Mouse (Mus musculus) hindlimb bud, embryonic 11.5 days (tissue): ENCODE results near the gene Olfr688.

Source experiments
- DNase-seq: peaks from one replicate; pipeline ENCODE4 v3.0.0-alpha.2; 2012; ENCODE audit warnings: low read depth, low spot score; ENCODE audit errors: extremely low spot score

Gene Olfr688

DNA sequence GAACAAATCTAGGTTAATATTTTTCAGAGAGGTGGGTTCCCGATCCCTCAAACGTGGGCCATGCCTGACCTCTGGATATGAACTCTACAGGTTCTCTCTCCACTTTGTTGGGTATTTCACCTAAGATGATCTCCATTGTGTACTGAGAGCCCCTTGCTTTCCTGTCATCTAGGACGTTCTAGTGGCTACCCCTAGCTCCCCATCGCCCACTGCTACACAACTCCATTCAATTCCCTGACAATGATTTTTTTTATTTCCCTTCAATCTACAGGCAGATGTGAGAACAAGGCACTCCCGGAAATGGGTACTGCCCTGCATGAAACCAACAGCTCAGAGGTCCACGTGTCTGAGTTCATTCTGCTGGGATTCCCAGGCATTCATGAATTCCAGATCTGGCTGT, at the start of gene Olfr688:
Olfr688 (plus strand) TSS at position 301 of the 400 bp plus-strand sequence.
- no peak for DNase-seq

DNA sequence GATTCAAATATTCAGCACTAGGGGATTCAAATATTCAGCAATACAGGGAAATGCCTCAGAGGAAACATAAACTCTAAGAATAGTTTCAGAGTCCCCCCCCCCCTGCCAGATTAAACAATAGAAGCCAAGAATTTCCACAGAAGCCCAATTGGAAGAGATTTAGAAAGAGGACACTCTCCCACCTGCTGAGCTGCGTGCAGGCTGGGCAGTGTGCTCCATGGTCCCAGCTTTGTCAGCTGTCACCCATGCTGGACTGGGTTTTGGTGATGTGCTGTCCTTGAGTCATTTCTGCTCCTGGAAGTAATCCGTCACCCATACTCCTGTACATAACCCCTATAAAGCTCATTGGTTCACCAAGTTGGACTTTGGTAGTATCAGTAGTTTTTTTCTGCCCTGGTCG, 40.2 kb upstream of the Olfr688 start:
- no peak for DNase-seq

DNA sequence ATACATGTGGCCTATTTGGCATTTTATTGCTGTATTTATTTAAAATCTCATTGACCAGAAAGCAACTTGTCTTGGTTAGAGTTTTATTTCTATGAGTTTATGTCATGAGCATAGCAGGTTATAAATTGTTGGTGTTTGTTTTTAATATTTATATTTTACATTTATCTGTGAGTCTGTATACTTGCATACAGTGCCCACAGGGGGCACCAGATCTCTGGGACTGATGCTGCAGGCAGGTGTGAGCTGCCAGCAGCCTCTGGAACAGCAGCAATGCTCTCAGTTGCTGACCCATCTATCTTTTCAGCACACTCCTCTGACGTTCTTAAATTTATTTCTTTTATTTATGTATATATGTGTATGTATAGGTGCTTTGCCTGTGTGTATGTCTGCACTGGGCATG, 39.7 kb upstream of the Olfr688 start:
- no peak for DNase-seq

DNA sequence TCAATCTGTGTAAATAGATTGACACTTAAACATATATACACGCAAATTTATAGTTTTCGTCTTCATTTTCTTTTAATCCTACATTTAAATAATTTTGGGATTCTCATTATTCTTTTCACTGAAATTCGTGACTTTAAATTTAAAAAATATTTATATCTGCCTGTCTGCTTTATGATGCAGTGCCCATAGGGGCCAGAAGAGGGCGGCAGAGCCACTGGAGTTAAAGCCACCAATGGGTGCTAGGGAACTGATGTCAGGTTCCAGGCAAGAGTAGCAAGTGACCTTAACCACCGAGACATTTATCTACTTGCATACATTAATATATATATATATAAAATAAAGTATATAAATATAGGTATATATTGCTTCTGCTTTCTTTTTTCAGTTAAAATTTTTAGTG, 31.2 kb upstream of the Olfr688 start:
- DNase-seq: no peak

DNA sequence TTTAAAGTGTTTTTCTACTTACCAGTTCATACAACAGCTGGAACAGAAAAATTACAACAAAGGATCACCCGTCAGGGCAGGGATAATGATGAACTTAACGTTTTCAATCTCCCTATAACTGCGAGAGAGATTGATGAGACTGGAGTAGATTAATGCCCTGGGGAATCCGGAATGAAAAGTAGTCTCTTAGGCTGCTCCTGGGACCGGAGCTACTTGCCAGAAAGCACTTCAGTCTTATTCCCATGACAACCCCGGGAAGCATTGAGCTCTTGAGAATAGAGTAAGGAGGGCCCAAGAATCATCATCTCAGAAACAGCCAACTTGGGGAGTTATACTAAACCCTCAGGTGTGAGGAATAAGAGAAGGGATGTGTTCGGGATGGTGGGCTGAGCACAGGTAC, 15.5 kb upstream of the Olfr688 start:
- no peak for DNase-seq

DNA sequence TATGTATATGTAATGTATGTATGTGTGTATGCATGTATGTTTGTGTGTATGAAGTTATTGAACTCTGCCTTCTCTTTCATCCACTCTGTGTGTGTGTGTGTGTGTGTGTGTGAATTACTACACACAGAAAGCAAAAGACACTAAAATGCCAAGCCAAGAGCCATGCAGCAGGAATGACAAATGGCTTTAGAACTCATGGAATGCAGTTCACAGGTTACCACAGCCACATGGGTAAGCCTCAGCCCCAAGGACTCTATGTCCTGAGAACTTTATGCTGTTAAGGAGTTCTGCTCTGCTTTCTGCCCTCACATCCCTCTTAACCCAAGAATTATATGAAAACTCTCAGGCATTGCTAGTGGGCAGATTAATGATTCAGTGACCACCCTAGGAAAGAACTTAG, 2.2 kb downstream of the Olfr688 start:
- DNase-seq: no peak

DNA sequence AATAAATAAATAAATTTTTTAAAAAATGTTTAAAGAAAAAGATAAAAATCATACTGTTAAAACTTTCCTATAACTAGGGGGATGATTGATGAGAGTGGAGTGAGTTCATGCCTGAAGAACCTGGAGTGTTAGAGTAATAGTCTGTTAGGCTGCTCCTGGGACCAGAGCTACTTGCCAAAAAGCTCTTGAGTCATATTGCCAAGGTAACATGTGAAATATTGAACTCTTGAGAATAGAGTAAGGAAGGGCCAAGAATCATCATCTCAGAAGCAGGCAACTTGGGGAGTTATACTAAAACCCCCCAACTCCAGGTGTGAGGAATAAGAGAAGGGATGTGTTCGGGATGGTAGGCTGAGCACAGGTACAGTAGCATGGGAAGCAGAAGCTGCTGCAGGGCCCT, 23.0 kb downstream of the Olfr688 start, which contains the start of gene Olfr689:
Olfr689 (plus strand) TSS at position 301 of the 400 bp plus-strand sequence.
- no peak for DNase-seq

DNA sequence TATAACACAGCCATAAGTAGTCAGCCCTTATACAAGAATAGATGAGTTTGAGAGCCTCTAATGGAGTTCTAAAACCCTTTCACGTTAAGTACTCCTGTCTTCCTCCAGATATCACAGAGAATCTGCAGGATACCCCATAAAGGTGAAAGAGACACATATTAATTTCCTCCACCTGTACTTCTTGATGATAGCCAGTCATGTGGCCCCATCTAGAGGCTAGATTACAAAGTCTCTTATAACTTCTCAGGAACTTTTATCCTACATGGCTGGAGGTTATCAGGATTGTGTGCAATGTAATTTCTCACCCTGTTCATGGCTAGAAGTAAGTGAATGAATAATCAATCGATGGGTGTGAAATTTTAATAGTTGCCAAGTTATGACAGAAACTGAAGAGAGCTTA, 37.4 kb downstream of the Olfr688 start:
- no peak for DNase-seq

DNA sequence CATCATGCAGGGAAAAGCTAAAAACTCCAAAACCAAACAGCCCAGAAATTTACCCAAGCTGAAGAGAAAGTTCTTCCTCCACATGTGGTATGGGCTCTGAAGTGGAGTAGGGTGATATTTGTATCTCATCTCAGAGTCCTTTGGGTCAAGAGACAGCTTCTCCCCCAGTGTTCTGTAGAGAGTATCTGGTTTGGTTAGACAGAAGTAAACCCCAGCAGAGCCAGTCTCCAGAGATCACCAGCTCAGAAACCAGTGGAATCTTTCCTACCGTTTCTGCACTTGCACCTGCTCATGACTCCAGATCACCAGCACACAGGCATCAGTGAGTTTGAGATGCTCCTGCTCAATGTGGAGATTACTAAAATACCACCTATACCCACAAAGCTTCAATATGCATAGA, 46.1 kb downstream of the Olfr688 start, which contains the start of gene Olfr690:
Olfr690 (minus strand) TSS at position 101 of the 400 bp plus-strand sequence.
- no peak for DNase-seq
